Mouse (Mus musculus): ENCODE results near the gene Lama5.
"Not testable (repeated sequence)": the region's sequence is repeated elsewhere in the genome, so short reads cannot be mapped to it uniquely, and the experiment has no call there.

The Lama5 gene

GRCm38 (mm10) chr2:180225762-180226378, at the start of gene Lama5:
Lama5 (minus strand) TSS chr2:180225859.
- CTCF ChIA-PET = no interaction called here

- CTCF ChIA-PET = interaction anchor here (0.6 to 1.0 kb wide), 4 partner anchors 69 to 504 kb away, joined by 3 read pairs; no protein-coding TSS in a partner anchor
Observed at GRCm38 (mm10) chr2:180274523-180274922, 48.9 kb upstream of the Lama5 start.

GRCm38 (mm10) chr2:180273394-180274244, 48.0 kb upstream of the Lama5 start, which contains the start of gene Cables2:
Cables2 (minus strand) TSS chr2:180273496.
- CTCF ChIA-PET = no interaction called here

GRCm38 (mm10) chr2:180272884-180273321, 47.2 kb upstream of the Lama5 start:
- CTCF ChIA-PET = no interaction called here

GRCm38 (mm10) chr2:180271804-180272395, 46.2 kb upstream of the Lama5 start:
- CTCF ChIA-PET = interaction anchor here (0.7 kb wide), 1 partner anchor 14 kb away, joined by 3 read pairs; no protein-coding TSS in a partner anchor

GRCm38 (mm10) chr2:180270537-180271255, 45.0 kb upstream of the Lama5 start:
- CTCF ChIA-PET = interaction anchor here (1.8 kb wide), 1 partner anchor 13 kb away, joined by 6 read pairs; no protein-coding TSS in a partner anchor

GRCm38 (mm10) chr2:180269329-180269728, 43.7 kb upstream of the Lama5 start:
- CTCF ChIA-PET = interaction anchor here (1.8 kb wide), 1 partner anchor 11 kb away, joined by 6 read pairs; no protein-coding TSS in a partner anchor

GRCm38 (mm10) chr2:180267955-180268354, 42.3 kb upstream of the Lama5 start:
- CTCF ChIA-PET = no interaction called here

GRCm38 (mm10) chr2:180262891-180263290, 37.2 kb upstream of the Lama5 start:
- CTCF ChIA-PET = no interaction called here

- CTCF ChIA-PET = no interaction called here
Observed at GRCm38 (mm10) chr2:180262441-180262840, 36.8 kb upstream of the Lama5 start.

- CTCF ChIA-PET = no interaction called here
Observed at GRCm38 (mm10) chr2:180261901-180262300, 36.2 kb upstream of the Lama5 start.

GRCm38 (mm10) chr2:180260610-180261480, 35.2 kb upstream of the Lama5 start:
- CTCF ChIA-PET = no interaction called here

GRCm38 (mm10) chr2:180259826-180260609, 34.4 kb upstream of the Lama5 start:
- CTCF ChIA-PET = not testable (repeated sequence)

- CTCF ChIA-PET = not testable (repeated sequence)
Observed at GRCm38 (mm10) chr2:180258951-180259484, 33.4 kb upstream of the Lama5 start.

GRCm38 (mm10) chr2:180257963-180258865, 32.6 kb upstream of the Lama5 start:
- CTCF ChIA-PET = interaction anchor here (0.7 to 1.0 kb wide), 3 partner anchors 9 to 13 kb away, joined by 3 to 6 read pairs (median 6); no protein-coding TSS in a partner anchor

- CTCF ChIA-PET = interaction anchor here (0.7 kb wide), 1 partner anchor 7 kb away, joined by 6 read pairs; no protein-coding TSS in a partner anchor
Observed at GRCm38 (mm10) chr2:180257001-180257521, 31.4 kb upstream of the Lama5 start, which contains the start of gene Rps21. Rps21 (plus strand) TSS chr2:180257377.

GRCm38 (mm10) chr2:180256296-180257000, 30.8 kb upstream of the Lama5 start:
- CTCF ChIA-PET = interaction anchor here (1.2 kb wide), 1 partner anchor 19 kb away, joined by 3 read pairs; no protein-coding TSS in a partner anchor
